Mouse (Mus musculus) MEL (cell line): ENCODE data around the gene Shb. TPM values are rescaled to one million over a fixed set of nuclear protein-coding genes. Genes with fewer than 3 reads are reported as not detected.

Experiments used
- DNase-seq: peaks from one replicate; pipeline ENCODE4 v3.0.0; 2011; ENCODE audit warnings: low read depth, low spot score
- H3K27ac ChIP-seq: 2 replicates; pipeline ENCODE4 v1.5.1; 2012; ENCODE audit warnings: low read depth, mild to moderate bottlenecking, control low read depth, low read length, moderate library complexity; ENCODE audit not compliant: control insufficient read depth
- H3K27me3 ChIP-seq, 2 experiments: fragments of 150-350 bp in 1 of 2; sonication (generic) in 1 of 2; 2 replicates each; pipeline ENCODE4 v1.6.1; 2012; ENCODE audit warnings: low read length in 2 of 2, mild to moderate bottlenecking in 2 of 2, improper control_type of control experiment in 1 of 2, moderate library complexity in 1 of 2; ENCODE audit not compliant: insufficient read depth in 2 of 2, control insufficient read depth in 1 of 2
- H3K36me3 ChIP-seq, 2 experiments: 2 replicates each; pipeline ENCODE4 v1.6.1; 2012 to 2014; ENCODE audit warnings: low read length in 2 of 2, improper control_type of control experiment in 1 of 2, inconsistent platforms in 1 of 2, mild to moderate bottlenecking in 1 of 2; ENCODE audit not compliant: insufficient read depth in 2 of 2, control insufficient read depth in 1 of 2
- H3K4me1 ChIP-seq, 2 experiments: fragments of 150-350 bp in 1 of 2; sonication (generic) in 1 of 2; 2 replicates each; pipeline ENCODE4 v1.6.1; 2012; ENCODE audit warnings: low read length in 2 of 2, improper control_type of control experiment in 1 of 2, mild to moderate bottlenecking in 1 of 2; ENCODE audit not compliant: insufficient read depth in 2 of 2, control insufficient read depth in 1 of 2
- H3K4me3 ChIP-seq, 2 experiments: fragments of 150-350 bp in 1 of 2; sonication (generic) in 1 of 2; 2 replicates each; pipeline ENCODE4 v1.5.1; 2012; ENCODE audit warnings: low read depth in 2 of 2, low read length in 2 of 2, mild to moderate bottlenecking in 2 of 2, moderate library complexity in 2 of 2, control low read depth in 1 of 2, improper control_type of control experiment in 1 of 2; ENCODE audit not compliant: control insufficient read depth in 1 of 2, insufficient read depth in 1 of 2
- H3K79me2 ChIP-seq: 2 replicates; pipeline ENCODE4 v1.6.1; 2012; ENCODE audit warnings: mild to moderate bottlenecking, low read length, moderate library complexity; ENCODE audit not compliant: control insufficient read depth, poor library complexity, insufficient read depth
- H3K9ac ChIP-seq: 2 replicates; pipeline ENCODE4 v1.6.1; 2012; ENCODE audit warnings: low read depth, mild to moderate bottlenecking, control low read depth, low read length, moderate library complexity; ENCODE audit not compliant: control insufficient read depth, poor library complexity, severe bottlenecking
- H3K9me3 ChIP-seq: fragments of 150-350 bp; sonication (generic); replicated peaks from 2 replicates; pipeline ENCODE4 v1.6.1; 2012; ENCODE audit warnings: mild to moderate bottlenecking, low read length, improper control_type of control experiment, moderate library complexity; ENCODE audit not compliant: insufficient read depth
- CHD1 ChIP-seq: IDR thresholded peaks from 2 replicates; pipeline ENCODE4 v1.6.1; 2012; ENCODE audit warnings: low read depth, mild to moderate bottlenecking, inconsistent platforms, low read length, improper control_type of control experiment
- E2F4 ChIP-seq: IDR thresholded peaks from 2 replicates; pipeline ENCODE4 v1.6.1; 2011; ENCODE audit warnings: low read depth, low read length, improper control_type of control experiment, borderline replicate concordance
- ELF1 ChIP-seq: IDR thresholded peaks from 2 replicates; pipeline ENCODE4 v1.6.1; 2014; ENCODE audit warnings: low read depth, mild to moderate bottlenecking, inconsistent platforms, low read length, improper control_type of control experiment, moderate library complexity
- EP300 ChIP-seq, 2 experiments: IDR thresholded peaks; 2 replicates each; pipeline ENCODE4 v1.6.1; 2011; ENCODE audit warnings: improper control_type of control experiment in 2 of 2, low read length in 2 of 2, low read depth in 1 of 2, mild to moderate bottlenecking in 1 of 2
- ETS1 ChIP-seq: IDR thresholded peaks from 2 replicates; pipeline ENCODE4 v1.6.1; 2012; ENCODE audit warnings: low read depth, mild to moderate bottlenecking, inconsistent platforms, low read length, improper control_type of control experiment, moderate library complexity
- HCFC1 ChIP-seq: IDR thresholded peaks from 2 replicates; pipeline ENCODE4 v1.6.1; 2012; ENCODE audit warnings: low read depth, mild to moderate bottlenecking, inconsistent platforms, low read length, improper control_type of control experiment, moderate library complexity
- KAT2A ChIP-seq: conservative IDR thresholded peaks from 2 replicates; pipeline ENCODE4 v1.6.1; 2012; ENCODE audit warnings: low read depth, low read length, improper control_type of control experiment, inconsistent platforms
- MAZ ChIP-seq: IDR thresholded peaks from 2 replicates; pipeline ENCODE4 v1.6.1; 2012; ENCODE audit warnings: low read depth, mild to moderate bottlenecking, inconsistent platforms, low read length, improper control_type of control experiment
- MXI1 ChIP-seq: IDR thresholded peaks from 2 replicates; pipeline ENCODE4 v1.6.1; 2011; ENCODE audit warnings: mild to moderate bottlenecking, low read depth, low read length, improper control_type of control experiment
- MYB ChIP-seq: IDR thresholded peaks from 2 replicates; pipeline ENCODE4 v1.6.1; 2011; ENCODE audit warnings: mild to moderate bottlenecking, low read depth, low read length, improper control_type of control experiment
- MYC ChIP-seq: IDR thresholded peaks from 2 replicates; pipeline ENCODE4 v1.6.1; 2011; ENCODE audit warnings: low read depth, mild to moderate bottlenecking, low read length, improper control_type of control experiment, moderate library complexity
- NRF1 ChIP-seq: IDR thresholded peaks from 2 replicates; pipeline ENCODE4 v1.6.1; 2014; ENCODE audit warnings: low read depth, mild to moderate bottlenecking, inconsistent platforms, low read length, improper control_type of control experiment, moderate library complexity; ENCODE audit not compliant: poor library complexity, insufficient read depth, severe bottlenecking
- POLR2A ChIP-seq, 2 experiments: IDR thresholded peaks; 2 replicates each; pipeline ENCODE4 v1.6.1; 2011 to 2012; ENCODE audit warnings: low read length in 2 of 2, mild to moderate bottlenecking in 2 of 2, control low read depth in 1 of 2, improper control_type of control experiment in 1 of 2, low read depth in 1 of 2, moderate library complexity in 1 of 2; ENCODE audit not compliant: control insufficient read depth in 1 of 2, insufficient read depth in 1 of 2, poor library complexity in 1 of 2
- POLR2AphosphoS2 ChIP-seq: IDR thresholded peaks from 2 replicates; pipeline ENCODE4 v1.6.1; 2011; ENCODE audit warnings: low read length, improper control_type of control experiment
- RAD21 ChIP-seq: IDR thresholded peaks from 2 replicates; pipeline ENCODE4 v1.6.1; 2011; ENCODE audit warnings: mild to moderate bottlenecking, low read depth, low read length, improper control_type of control experiment
- SMC3 ChIP-seq: IDR thresholded peaks from 2 replicates; pipeline ENCODE4 v1.6.1; 2011; ENCODE audit warnings: low read depth, low read length, improper control_type of control experiment
- TBP ChIP-seq: IDR thresholded peaks from 2 replicates; pipeline ENCODE4 v1.8.0; 2011; ENCODE audit warnings: low read depth, low read length, improper control_type of control experiment
- TCF12 ChIP-seq: IDR thresholded peaks from 2 replicates; pipeline ENCODE4 v1.6.1; 2014; ENCODE audit warnings: low read depth, mild to moderate bottlenecking, inconsistent platforms, low read length, improper control_type of control experiment, moderate library complexity
- UBTF ChIP-seq: IDR thresholded peaks from 2 replicates; pipeline ENCODE4 v1.6.1; 2012; ENCODE audit warnings: low read depth, mild to moderate bottlenecking, inconsistent platforms, low read length, improper control_type of control experiment, moderate library complexity, borderline replicate concordance; ENCODE audit not compliant: insufficient read depth
- ZC3H11A ChIP-seq: IDR thresholded peaks from 2 replicates; pipeline ENCODE4 v1.6.1; 2012; ENCODE audit warnings: low read depth, mild to moderate bottlenecking, inconsistent platforms, low read length, improper control_type of control experiment
- ZKSCAN1 ChIP-seq: IDR thresholded peaks from 2 replicates; pipeline ENCODE4 v1.6.1; 2012; ENCODE audit warnings: low read depth, mild to moderate bottlenecking, inconsistent platforms, low read length, improper control_type of control experiment, moderate library complexity
- ZNF384 ChIP-seq: IDR thresholded peaks from 2 replicates; pipeline ENCODE4 v1.6.1; 2012; ENCODE audit warnings: low read depth, mild to moderate bottlenecking, inconsistent platforms, low read length, improper control_type of control experiment
- polyA plus RNA-seq, 2 experiments: library from polyadenylated mRNA; stranded (reverse) in 1 of 2; unstranded in 1 of 2; fragments of >175 nt in 1 of 2; fragments of >200 nt in 1 of 2; gene quantifications; 2 replicates each; pipeline versions ENCODE4 v1.2.1 to v1.2.4; 2012; ENCODE audit warnings: low replicate concordance in 2 of 2, low read depth in 1 of 2; ENCODE audit not compliant: insufficient read length in 2 of 2, insufficient read depth in 1 of 2, missing spikeins in 1 of 2
- total RNA-seq: library from RNA; depleted of rRNA; stranded (reverse); fragments of 300-350 nt; gene quantifications from 2 replicates; pipeline ENCODE4 v1.2.3, GENCODE M21; 2012

The Shb gene
- total and polyA plus RNA-seq, 3 experiments, result 5.2 to 13.9 TPM; not detected in 1

DNA sequence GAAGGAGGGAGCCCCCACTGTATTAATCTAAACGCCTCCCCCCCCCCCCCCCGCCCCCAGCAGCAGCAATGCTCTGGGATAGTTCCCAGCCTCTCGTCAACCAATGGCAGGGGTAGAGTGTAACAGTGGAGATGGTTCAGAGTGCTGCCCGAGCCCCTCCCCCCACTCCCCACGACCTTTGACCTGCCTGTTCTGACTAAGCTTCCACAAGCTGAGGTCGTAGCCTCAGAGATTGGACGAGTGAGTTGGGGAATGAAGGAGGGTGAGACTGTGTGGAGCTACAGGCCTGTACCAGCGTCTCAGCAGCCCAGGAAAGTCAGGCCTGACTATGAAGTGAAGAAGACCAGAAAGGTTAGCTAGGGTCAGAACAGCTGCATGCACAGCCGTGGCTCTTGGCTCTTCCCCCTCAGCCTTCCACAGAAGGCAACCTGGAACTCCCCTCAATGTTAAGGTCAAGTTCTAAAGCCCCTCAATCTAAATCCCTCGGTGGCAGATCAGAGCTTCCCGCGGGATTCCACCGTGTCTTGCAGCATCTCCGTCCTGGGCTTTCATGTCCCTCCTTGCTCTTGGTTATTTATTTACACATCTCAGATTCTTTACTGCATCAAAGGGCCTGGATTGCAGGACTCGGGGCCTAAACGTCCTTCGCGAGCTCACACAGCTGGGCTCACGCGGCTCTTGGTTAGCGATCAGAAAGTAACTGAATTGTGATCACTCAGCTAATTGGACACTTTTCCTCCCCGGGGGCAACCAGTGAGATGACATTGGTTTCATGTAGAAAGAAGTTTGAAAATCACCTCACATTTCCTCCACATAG, 46.5 kb upstream of the Shb start:
- H3K4me1 ChIP-seq, result no peaks in the 10 kb centered on the region
- no peak for DNase-seq
- H3K36me3 ChIP-seq, result no peaks in the 10 kb centered on the region
- no peaks in the 10 kb centered on the region for H3K79me2 ChIP-seq
- peaks cover 8 to 22% of the 10 kb centered on the region in 2 experiments for H3K27me3 ChIP-seq
- no peak overlapping the region for H3K9ac ChIP-seq
- no peak overlapping the region for H3K27ac ChIP-seq
- H3K9me3 ChIP-seq, result no peaks in the 10 kb centered on the region
- TF ChIP-seq ZC3H11A, result no peak
- no peak for TF ChIP-seq TCF12
- no peak for TF ChIP-seq MAZ
- TF ChIP-seq MXI1, result no peak
- TF ChIP-seq POLR2AphosphoS2, result no peak
- no peak for TF ChIP-seq ELF1
- TF ChIP-seq RAD21, result no peak
- TF ChIP-seq E2F4, result no peak
- TF ChIP-seq TBP, result no peak
- TF ChIP-seq KAT2A, result no peak
- TF ChIP-seq CHD1, result no peak
- no peak for TF ChIP-seq POLR2A (IDR thresholded peaks at IDR 0.05; ENCODE audit: control insufficient read depth in 1 of 2, insufficient read depth in 1 of 2, low read depth in 1 of 2, low read length in 2 of 2, poor library complexity in 1 of 2)
- no peak for TF ChIP-seq HCFC1
- no peak for TF ChIP-seq UBTF
- TF ChIP-seq ZKSCAN1, result no peak
- no peak for TF ChIP-seq EP300 (IDR thresholded peaks at IDR 0.05; ENCODE audit: low read depth in 1 of 2, low read length in 2 of 2)
- TF ChIP-seq ZNF384, result no peak
- no peak for TF ChIP-seq SMC3
- no peak for TF ChIP-seq MYB
- TF ChIP-seq NRF1, result no peak
- H3K4me3 ChIP-seq, result no peak overlapping the region

DNA sequence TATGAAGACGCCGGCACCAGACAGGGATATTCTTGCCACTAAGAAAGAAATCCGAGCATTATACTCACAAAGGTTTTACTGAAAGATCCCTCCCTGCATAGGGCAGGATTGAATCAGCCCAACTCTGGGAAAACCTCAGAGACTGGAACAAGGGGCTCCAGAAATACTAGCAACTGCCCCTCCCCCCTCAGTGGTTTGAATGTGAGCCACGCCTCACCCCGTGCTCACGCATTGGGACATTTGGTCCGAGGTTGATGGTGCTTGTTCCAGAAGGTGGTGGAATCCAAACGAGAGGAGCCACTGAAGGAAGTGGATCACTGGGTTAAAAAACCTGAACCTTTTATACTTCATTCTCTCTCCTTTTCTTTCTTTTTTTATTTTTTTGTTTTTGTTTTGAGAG, 45.4 kb upstream of the Shb start:
- no peak for DNase-seq
- peaks cover 7 to 14% of the 10 kb centered on the region in 2 experiments for H3K27me3 ChIP-seq
- TF ChIP-seq ETS1, result no peak
- TF ChIP-seq POLR2AphosphoS2, result no peak
- TF ChIP-seq NRF1, result no peak
- no peak for TF ChIP-seq POLR2A (IDR thresholded peaks at IDR 0.05; ENCODE audit: control insufficient read depth in 1 of 2, insufficient read depth in 1 of 2, low read depth in 1 of 2, low read length in 2 of 2, poor library complexity in 1 of 2)
- TF ChIP-seq MAZ, result no peak
- TF ChIP-seq UBTF, result no peak
- TF ChIP-seq MYC, result no peak
- TF ChIP-seq ZKSCAN1, result no peak
- TF ChIP-seq TBP, result no peak
- TF ChIP-seq E2F4, result no peak
- no peaks in the 10 kb centered on the region for H3K36me3 ChIP-seq
- no peak overlapping the region for H3K9ac ChIP-seq
- no peaks in the 10 kb centered on the region for H3K4me1 ChIP-seq
- no peak overlapping the region for H3K27ac ChIP-seq
- no peaks in the 10 kb centered on the region for H3K79me2 ChIP-seq
- H3K4me3 ChIP-seq, result no peak overlapping the region
- H3K9me3 ChIP-seq, result no peaks in the 10 kb centered on the region
